Mouse (Mus musculus) kidney, embryonic 14.5 days (tissue): ENCODE results near the gene Prkn. TPM values are rescaled to one million over a fixed set of nuclear protein-coding genes. Genes with fewer than 3 reads are reported as not detected.
A peak's percentile ranks its signal among the peaks of the same experiment; 100 is the strongest.

ENCODE experiments used
- ATAC-seq: fragments of 200-750 bp; cut with Nextera tagmentation; 2 replicates; pipeline ENCODE4 v1.8.0; 2017; ENCODE audit warnings: moderate number of reproducible peaks, mild to moderate bottlenecking, moderate TSS enrichment, moderate library complexity; ENCODE audit not compliant: low FRiP score, low TSS enrichment
- H3K27ac ChIP-seq: fragments of 300-500 bp; sonication (generic); 2 replicates; pipeline ENCODE4 v1.5.1; 2014; ENCODE audit warnings: low read depth, mild to moderate bottlenecking, low read length, moderate library complexity, mixed read lengths
- H3K27me3 ChIP-seq: fragments of 300-500 bp; sonication (generic); 2 replicates; pipeline ENCODE4 v1.6.1; 2014; ENCODE audit warnings: mild to moderate bottlenecking, low read length; ENCODE audit not compliant: control insufficient read depth, insufficient read depth
- H3K36me3 ChIP-seq: fragments of 300-500 bp; sonication (generic); 2 replicates; pipeline ENCODE4 v1.6.1; 2014; ENCODE audit warnings: low read length, mixed read lengths; ENCODE audit not compliant: control insufficient read depth, insufficient read depth
- H3K4me1 ChIP-seq: fragments of 300-500 bp; sonication (generic); 2 replicates; pipeline ENCODE4 v1.6.1; 2014; ENCODE audit warnings: low read length, mixed read lengths; ENCODE audit not compliant: control insufficient read depth, insufficient read depth
- H3K4me2 ChIP-seq: fragments of 300-500 bp; sonication (generic); replicated peaks from 2 replicates; pipeline ENCODE4 v1.6.1; 2014; ENCODE audit warnings: low read depth, mild to moderate bottlenecking, low read length
- H3K4me3 ChIP-seq: fragments of 300-500 bp; sonication (generic); 2 replicates; pipeline ENCODE4 v1.5.1; 2014; ENCODE audit warnings: mild to moderate bottlenecking, low read length
- H3K9ac ChIP-seq: fragments of 300-500 bp; sonication (generic); 2 replicates; pipeline ENCODE4 v1.6.1; 2014; ENCODE audit warnings: low read depth, mild to moderate bottlenecking, low read length, moderate library complexity
- H3K9me3 ChIP-seq: fragments of 300-500 bp; sonication (generic); 2 replicates; pipeline ENCODE4 v1.6.1; 2016; ENCODE audit warnings: low read length; ENCODE audit not compliant: control insufficient read depth
- WGBS: fragments of 180-500 bp; shearing (Covaris S2); extraction: QIAGEN DNeasy Blood & Tissue Kit; methylation state at CpG from one replicate; pipeline ENCODE4 v1.1.7; 2014; 5-methylcytosine and 5-hydroxymethylcytosine counted together
- polyA plus RNA-seq: library from polyadenylated mRNA; unstranded; fragments of >200 nt; fragmentation: Nextera tagmentation; extraction: Ambion mirVana; gene quantifications from 2 replicates; pipeline ENCODE4 v1.2.1, GENCODE M21; 2014

The Prkn gene
- polyA plus RNA-seq, 1 experiment from 2014 or later: 2.2 TPM

DNA sequence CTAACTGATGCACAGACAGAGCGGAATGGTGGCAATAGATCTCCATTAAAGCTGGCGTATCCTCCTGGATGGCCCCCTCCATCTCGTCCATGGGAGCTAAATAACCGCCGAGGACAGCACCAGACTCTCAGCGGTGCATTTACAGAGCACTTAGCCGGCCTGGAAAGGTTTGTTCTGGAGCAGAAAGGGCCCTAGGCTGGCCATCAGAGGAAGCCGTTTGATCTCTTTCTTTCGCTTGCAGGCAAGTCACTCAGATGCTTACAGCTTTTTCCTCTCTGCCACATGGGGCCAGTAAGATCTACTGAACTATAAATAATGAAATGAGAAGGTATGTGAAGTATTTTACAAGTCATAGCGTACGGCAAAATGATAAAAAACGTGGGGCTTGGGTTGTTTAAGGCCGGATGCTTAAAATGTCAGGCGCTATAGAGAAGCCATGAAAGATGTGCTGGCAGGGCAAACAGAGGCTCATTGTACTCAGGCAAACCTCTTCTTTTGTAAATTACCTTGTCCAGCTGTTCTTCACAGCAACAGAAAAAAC lies 1189.8 kb downstream of the Prkn start:
- Histone ChIP-seq H3K27me3 (peaks cover 5% of the 10 kb centered on the region; the same call in 1 of the 2 replicates), H3K4me2 (peak overlapping the region; percentile 16; the same call in 1 of the 2 replicates), H3K27ac (no peak overlapping the region), H3K9ac (no peak overlapping the region), H3K4me3 (no peak overlapping the region), H3K9me3 (no peaks in the 10 kb centered on the region), H3K4me1 (0 out of 2 replicates have a peak, but pooled peaks cover 13% of the 10 kb centered on the region), H3K36me3 (no peaks in the 10 kb centered on the region)
- ATAC-seq: peak; percentile 41
- WGBS: 11% methylated on average over 14 of the region's 14 CpGs

DNA sequence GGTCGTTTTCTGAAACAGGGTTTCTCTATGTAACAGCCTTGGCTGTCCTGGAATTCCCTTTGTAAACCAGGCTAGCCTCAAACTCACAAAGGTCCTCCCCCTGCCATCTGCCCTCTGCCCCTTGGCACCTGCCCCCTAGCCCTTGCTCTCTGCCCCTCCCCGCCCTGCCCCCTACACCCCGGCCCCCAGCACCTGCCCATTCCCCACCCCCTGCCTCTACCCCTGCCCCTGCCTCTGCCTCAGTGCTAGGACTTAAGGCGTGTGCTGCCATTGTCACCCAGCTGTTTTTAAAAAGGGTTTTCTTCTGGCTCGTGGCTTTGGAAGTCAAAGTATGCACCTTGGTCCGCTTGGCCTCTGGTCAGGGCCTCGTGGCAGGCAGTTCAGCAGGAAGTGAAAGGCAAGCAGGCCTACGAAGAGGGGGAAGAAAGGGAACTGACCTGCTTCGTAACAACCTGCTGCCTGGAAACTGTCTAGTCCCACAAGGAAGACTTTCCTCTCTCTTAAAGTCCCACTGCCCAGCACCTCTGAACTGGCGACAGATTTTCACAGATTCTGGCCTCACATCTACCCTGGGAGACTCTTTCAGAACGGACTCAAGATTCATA lies 1190.5 kb downstream of the Prkn start:
- H3K36me3 ChIP-seq: no peaks in the 10 kb centered on the region
- no peak overlapping the region for H3K9ac ChIP-seq
- H3K4me3 ChIP-seq: no peak overlapping the region
- H3K27me3 ChIP-seq: peaks cover 5% of the 10 kb centered on the region; the same call in 1 of the 2 replicates
- no peak overlapping the region for H3K27ac ChIP-seq
- ATAC-seq: no peak
- no peak overlapping the region; the same call in 1 of the 2 replicates for H3K4me2 ChIP-seq
- WGBS: 9% methylated on average over 11 of the region's 11 CpGs
- H3K9me3 ChIP-seq: no peaks in the 10 kb centered on the region
- H3K4me1 ChIP-seq: 0 out of 2 replicates have a peak, but pooled peaks cover 13% of the 10 kb centered on the region

DNA sequence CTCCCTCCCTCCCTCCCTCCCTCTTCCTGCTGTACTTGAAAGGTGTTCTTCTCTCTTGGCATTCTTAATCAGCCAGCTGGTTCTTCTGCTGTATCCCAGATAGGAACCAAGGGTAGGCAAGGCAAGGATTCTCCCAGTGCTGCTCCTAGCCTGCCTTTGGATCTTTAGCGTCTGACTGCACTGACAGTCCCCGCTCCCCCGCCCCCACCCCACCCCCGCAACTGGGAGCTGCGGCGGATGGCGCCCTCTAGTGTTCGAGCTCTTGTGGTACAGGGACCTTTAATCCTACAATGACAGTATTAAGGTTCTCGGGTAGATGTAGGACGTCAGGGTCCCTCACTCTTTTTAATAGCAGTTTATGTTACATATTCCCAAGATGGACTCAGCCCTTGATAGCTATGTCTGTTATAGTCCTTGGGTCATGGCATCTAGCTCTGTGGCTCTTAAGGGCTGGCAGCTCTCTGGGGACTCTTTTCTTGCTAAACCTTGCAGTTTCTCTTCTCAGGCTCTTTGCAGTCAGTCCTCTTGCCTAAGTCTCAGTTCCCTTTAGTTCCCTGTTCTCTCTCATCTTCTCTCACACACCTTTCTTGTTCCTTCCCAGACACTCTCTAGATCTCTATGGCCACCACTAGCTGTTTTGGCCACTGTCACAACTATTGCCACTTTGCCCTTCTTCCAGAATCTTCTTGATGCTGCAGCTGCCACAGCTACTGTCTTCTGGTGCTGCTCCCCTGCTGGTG lies 1191.2 kb downstream of the Prkn start:
- Histone ChIP-seq H3K36me3 (no peaks in the 10 kb centered on the region), H3K9me3 (no peaks in the 10 kb centered on the region), H3K27ac (no peak overlapping the region), H3K27me3 (peaks cover 5% of the 10 kb centered on the region; the same call in 1 of the 2 replicates), H3K4me1 (0 out of 2 replicates have a peak, but pooled peaks cover 13% of the 10 kb centered on the region), H3K4me2 (no peak overlapping the region; the same call in 1 of the 2 replicates), H3K4me3 (no peak overlapping the region), H3K9ac (no peak overlapping the region)
- 2% methylated on average over 10 of the region's 10 CpGs for WGBS
- ATAC-seq: peak; percentile 37; the same call in 1 of the 2 replicates

DNA sequence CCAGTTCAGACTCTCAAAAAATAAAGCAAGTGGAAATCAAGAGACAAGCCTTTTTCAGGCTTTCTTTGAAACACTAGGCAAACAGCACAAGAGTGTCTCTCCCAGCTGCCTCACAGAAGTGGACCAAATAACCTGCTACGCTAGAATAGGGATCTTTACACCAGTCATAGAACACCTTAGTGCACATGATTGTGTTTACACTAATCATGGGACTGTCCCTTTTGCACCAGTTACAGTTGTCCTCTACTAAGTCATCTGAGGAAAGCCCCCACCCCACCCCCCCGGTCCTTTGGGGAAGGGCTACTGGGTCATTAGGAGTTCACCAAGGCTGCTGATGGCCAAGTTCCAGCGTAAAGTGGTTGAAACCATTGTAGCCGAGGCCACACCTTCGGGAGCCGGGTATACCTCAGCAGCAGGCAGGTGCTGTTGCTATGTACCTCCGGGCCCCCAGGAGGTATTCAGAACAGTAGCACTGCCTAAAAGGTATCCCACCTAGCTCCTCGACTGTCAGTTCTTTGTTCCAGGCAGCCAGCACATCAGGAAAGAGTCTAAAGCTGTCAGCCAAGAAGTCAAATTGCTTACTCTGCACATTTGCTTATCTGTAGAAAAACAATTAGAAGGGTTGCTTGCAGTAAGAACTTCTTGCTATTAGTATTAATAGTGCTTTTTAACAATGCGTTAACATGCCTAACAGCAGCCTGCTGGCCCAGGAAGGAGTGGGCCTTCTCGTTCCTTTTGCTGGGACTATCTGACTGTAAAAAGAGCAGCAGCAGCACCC lies 1192.0 kb downstream of the Prkn start:
- Histone ChIP-seq H3K4me1 (0 out of 2 replicates have a peak, but pooled peaks cover 13% of the 10 kb centered on the region), H3K9me3 (no peaks in the 10 kb centered on the region), H3K27me3 (peaks cover 5% of the 10 kb centered on the region; the same call in 1 of the 2 replicates), H3K27ac (no peak overlapping the region), H3K4me2 (no peak overlapping the region), H3K4me3 (no peak overlapping the region), H3K9ac (no peak overlapping the region), H3K36me3 (no peaks in the 10 kb centered on the region)
- 63% methylated on average over 10 of the region's 10 CpGs for WGBS
- no peak for ATAC-seq

DNA sequence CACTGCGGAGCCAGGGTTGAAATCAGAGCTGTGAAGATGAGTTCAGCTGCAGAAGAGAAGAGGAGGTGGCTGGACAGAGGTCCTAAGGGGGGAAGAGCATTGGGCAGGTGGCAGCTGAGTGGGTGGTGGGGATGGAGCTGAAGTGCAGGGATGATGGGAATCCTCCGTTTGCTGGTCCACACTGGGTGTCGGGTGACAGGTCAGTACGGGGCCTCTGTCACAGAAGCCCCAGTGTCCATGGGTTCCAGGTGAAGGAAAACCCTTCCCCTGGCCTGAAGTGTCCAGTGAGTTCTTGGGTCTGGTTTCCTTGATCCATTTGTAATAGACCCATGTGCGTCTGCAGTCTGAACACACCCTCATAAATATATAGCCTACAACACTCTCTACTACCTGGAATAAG lies 1195.2 kb downstream of the Prkn start:
- Histone ChIP-seq H3K4me1 (0 out of 2 replicates have a peak, but pooled peaks cover 4% of the 10 kb centered on the region), H3K36me3 (no peaks in the 10 kb centered on the region), H3K9me3 (no peaks in the 10 kb centered on the region), H3K27ac (no peak overlapping the region), H3K27me3 (no peaks in the 10 kb centered on the region), H3K4me2 (no peak overlapping the region), H3K9ac (no peak overlapping the region), H3K4me3 (no peak overlapping the region)
- 40% methylated on average over 5 of the region's 5 CpGs for WGBS
- no peak for ATAC-seq

DNA sequence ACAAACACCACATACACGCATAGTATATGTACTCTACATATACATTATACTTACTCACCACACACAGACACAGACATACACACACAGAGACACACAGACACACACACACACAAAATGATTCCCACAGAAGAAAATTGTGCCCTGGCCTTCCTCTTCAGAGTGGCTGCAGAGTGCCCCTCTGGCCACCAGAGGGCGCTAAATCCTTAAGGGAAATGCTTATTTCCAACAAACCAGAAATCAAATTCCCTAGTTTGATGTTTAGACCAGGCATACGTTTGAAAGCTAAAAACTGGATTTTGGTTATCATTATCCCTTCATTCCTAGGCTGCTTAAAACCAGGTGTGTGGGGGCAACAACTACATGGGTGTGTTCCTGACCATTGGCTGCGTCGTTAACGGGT lies 1196.0 kb downstream of the Prkn start:
- Histone ChIP-seq H3K9ac (no peak overlapping the region), H3K4me3 (no peak overlapping the region), H3K27ac (no peak overlapping the region), H3K4me1 (no peaks in the 10 kb centered on the region), H3K36me3 (no peaks in the 10 kb centered on the region), H3K27me3 (no peaks in the 10 kb centered on the region), H3K4me2 (no peak overlapping the region), H3K9me3 (no peaks in the 10 kb centered on the region)
- no peak for ATAC-seq
- 47% methylated on average over 6 of the region's 6 CpGs for WGBS

DNA sequence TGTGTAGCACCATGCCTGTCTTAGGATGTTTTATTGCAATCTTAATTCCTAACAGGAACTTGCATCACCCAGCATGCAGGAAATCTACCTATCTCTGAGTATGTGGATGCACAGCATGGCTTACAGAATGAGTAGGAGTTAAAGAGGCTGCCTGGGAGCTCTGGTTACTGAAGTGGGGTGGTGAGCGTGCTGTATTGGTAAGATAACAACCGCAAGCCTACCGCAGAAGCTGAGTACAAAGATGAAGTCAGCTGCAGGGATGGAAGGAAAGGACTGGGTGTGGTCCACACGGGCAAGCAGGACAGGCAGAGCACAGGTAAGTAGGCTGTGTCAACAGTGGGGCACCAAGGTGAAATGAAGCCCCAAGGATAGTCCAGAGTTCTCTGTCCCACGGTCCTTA lies 1196.9 kb downstream of the Prkn start:
- H3K4me3 ChIP-seq: no peak overlapping the region
- H3K27ac ChIP-seq: no peak overlapping the region
- 79% methylated on average over 5 of the region's 5 CpGs for WGBS
- no peaks in the 10 kb centered on the region for H3K36me3 ChIP-seq
- no peak overlapping the region for H3K9ac ChIP-seq
- ATAC-seq: no peak
- no peaks in the 10 kb centered on the region for H3K9me3 ChIP-seq
- no peaks in the 10 kb centered on the region for H3K27me3 ChIP-seq
- H3K4me2 ChIP-seq: no peak overlapping the region
- H3K4me1 ChIP-seq: no peaks in the 10 kb centered on the region

DNA sequence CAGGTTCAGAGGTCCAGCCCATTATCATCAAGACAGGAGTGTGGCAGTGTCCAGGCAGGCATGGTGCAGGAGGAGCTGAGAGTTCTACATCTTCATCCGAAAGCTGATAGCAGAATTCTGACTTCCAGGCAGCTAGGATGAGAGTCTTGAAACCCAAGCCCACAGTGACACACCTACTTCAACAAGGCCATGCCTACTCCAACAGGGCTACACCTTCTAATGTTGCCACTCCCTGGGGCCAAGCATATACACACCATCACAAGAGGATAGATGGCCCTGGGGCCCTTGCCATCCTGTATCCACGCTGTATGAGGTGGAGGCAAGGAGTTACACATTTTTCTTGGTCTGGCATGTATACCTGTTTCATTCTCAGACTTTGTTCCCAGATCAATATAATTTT lies 1197.4 kb downstream of the Prkn start:
- Histone ChIP-seq H3K27ac (no peak overlapping the region), H3K4me3 (no peak overlapping the region), H3K27me3 (no peaks in the 10 kb centered on the region), H3K4me1 (no peaks in the 10 kb centered on the region), H3K9ac (no peak overlapping the region), H3K9me3 (no peaks in the 10 kb centered on the region), H3K36me3 (no peaks in the 10 kb centered on the region), H3K4me2 (no peak overlapping the region)
- 78% methylated on average over 2 of the region's 2 CpGs for WGBS
- no peak for ATAC-seq
